Mouse (Mus musculus) embryonic fibroblast, embryonic 13.5 days (primary cell): ENCODE data around the gene Xpc. TPM values are rescaled to one million over a fixed set of nuclear protein-coding genes. Genes with fewer than 3 reads are reported as not detected.
A peak's percentile ranks its signal among the peaks of the same experiment; 100 is the strongest.

Source experiments
- H3K27ac ChIP-seq: 2 replicates; pipeline ENCODE4 v1.5.1; 2012; ENCODE audit warnings: low read length, control low read depth, inconsistent platforms; ENCODE audit not compliant: insufficient read depth
- H3K4me1 ChIP-seq: 2 replicates; pipeline ENCODE4 v1.6.1; 2011; ENCODE audit warnings: low read length; ENCODE audit not compliant: control insufficient read depth, insufficient read depth
- H3K4me3 ChIP-seq: 2 replicates; pipeline ENCODE4 v1.5.1; 2011; ENCODE audit warnings: mild to moderate bottlenecking, control low read depth, low read length; ENCODE audit not compliant: insufficient read depth
- CTCF ChIP-seq: IDR thresholded peaks from 2 replicates; pipeline ENCODE4 v1.5.1; 2011; ENCODE audit warnings: mild to moderate bottlenecking, control low read depth, low read length, moderate library complexity, borderline replicate concordance; ENCODE audit not compliant: insufficient read depth
- POLR2A ChIP-seq: IDR thresholded peaks from 2 replicates; pipeline ENCODE4 v1.6.1; 2011; ENCODE audit warnings: low read depth, mild to moderate bottlenecking, control low read depth, low read length, moderate library complexity
- polyA plus RNA-seq: library from polyadenylated mRNA; stranded (reverse); fragments of >200 nt; gene quantifications from 2 replicates; pipeline ENCODE4 v1.2.4, GENCODE M21; 2011; ENCODE audit warnings: low read depth; ENCODE audit not compliant: missing spikeins, insufficient read length

The Xpc gene
- polyA plus RNA-seq, 1 experiment = 7.7 TPM

- H3K4me3 ChIP-seq = no peak overlapping the region
- H3K4me1 ChIP-seq = no peaks in the 10 kb centered on the region
- TF ChIP-seq CTCF = no peak
- TF ChIP-seq POLR2A = no peak
- H3K27ac ChIP-seq = no peak overlapping the region
These were observed 12.6 kb upstream of the Xpc start for GRCm38 (mm10) chr6:91528265-91528664.

- Histone ChIP-seq H3K4me1 (no peaks in the 10 kb centered on the region), H3K4me3 (no peak overlapping the region), H3K27ac (no peak overlapping the region)
- no peak for TF ChIP-seq CTCF
- TF ChIP-seq POLR2A = no peak
These were observed 11.7 kb upstream of the Xpc start for GRCm38 (mm10) chr6:91527227-91527860.

DNA sequence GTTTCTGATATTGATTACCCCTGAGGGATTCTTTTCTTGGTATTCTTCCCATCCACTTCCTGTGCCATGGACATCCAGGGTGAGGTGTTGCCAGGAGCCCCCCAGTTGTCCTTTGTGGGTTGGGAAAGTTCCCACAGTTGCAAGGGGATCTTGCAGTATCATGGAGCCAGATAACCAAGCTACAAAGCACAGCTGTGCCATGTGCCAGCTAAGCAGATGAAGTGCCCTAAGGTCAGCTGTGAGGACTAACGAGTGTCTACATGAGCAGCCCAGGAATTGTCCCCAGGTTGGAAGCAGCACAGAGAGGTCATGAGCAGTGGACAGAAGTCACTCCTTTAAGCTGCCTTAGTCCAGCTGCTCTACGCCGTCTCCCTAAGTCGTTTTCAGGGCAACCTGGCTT lies 9.9 kb upstream of the Xpc start:
- no peak overlapping the region for H3K27ac ChIP-seq
- TF ChIP-seq POLR2A (no peak), CTCF (no peak)

DNA sequence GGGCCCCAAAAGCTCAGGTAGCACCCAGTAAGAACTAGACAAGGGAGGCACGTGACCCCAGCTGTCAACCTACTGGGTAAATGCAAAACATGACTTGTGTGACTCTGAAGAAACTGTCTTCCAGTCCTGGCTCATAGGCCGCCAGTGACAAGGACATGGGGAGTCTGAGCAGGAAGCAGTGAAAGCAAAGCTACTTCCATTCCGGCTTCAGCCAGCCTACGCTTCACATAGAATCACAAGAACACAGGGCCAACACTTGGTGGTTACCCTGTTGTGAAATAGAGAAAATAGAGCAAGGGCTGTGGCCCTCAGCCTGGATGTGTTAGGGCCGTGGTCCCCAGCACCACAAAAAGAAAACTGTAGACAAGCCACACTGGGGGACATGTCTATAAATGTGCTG lies 7.1 kb upstream of the Xpc start:
- no peak for TF ChIP-seq CTCF
- TF ChIP-seq POLR2A = no peak
- Histone ChIP-seq H3K4me1 (no peaks in the 10 kb centered on the region), H3K27ac (no peak overlapping the region), H3K4me3 (no peak overlapping the region)

More for the DNA sequence above, 9.9 kb upstream of the Xpc start:
- H3K4me1 ChIP-seq = no peaks in the 10 kb centered on the region
- no peak overlapping the region for H3K4me3 ChIP-seq

- no peak overlapping the region for H3K4me3 ChIP-seq
- TF ChIP-seq POLR2A (no peak), CTCF (no peak)
- H3K27ac ChIP-seq = no peak overlapping the region
These were observed 2.8 kb upstream of the Xpc start for GRCm38 (mm10) chr6:91518454-91519020.

GRCm38 (mm10) chr6:91514737-91515362 lies 838 bp downstream of the Xpc start:
- Histone ChIP-seq H3K27ac (no peak overlapping the region), H3K4me1 (peaks cover 4% of the 10 kb centered on the region; the same call in 1 of the 2 replicates), H3K4me3 (peak overlapping the region; percentile 75)
- TF ChIP-seq CTCF = no peak
- TF ChIP-seq POLR2A = no peak

More at GRCm38 (mm10) chr6:91518454-91519020, 2.8 kb upstream of the Xpc start:
- H3K4me1 ChIP-seq = peaks cover 4% of the 10 kb centered on the region; the same call in 1 of the 2 replicates

DNA sequence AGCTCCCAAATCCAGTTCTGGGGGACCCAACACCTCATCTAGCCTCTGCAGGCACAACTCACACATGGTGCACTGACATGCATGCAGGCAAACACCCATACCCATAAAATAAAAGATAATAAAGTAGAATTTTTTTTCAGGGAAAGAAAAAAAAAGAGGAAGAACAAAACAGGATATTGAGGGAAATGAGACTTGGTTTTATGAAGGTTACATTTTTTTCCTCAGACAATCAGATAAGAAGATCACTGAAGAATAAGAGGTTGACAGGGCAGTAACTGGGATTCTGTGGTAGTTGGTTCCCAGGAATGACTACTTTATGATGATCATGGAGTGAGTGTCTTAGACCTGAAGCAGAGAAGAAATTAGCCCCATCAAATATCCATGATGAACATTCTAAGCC lies 1.6 kb downstream of the Xpc start:
- TF ChIP-seq POLR2A = no peak
- no peak for TF ChIP-seq CTCF
- Histone ChIP-seq H3K27ac (no peak overlapping the region), H3K4me1 (peaks cover 4% of the 10 kb centered on the region; the same call in 1 of the 2 replicates), H3K4me3 (no peak overlapping the region)

DNA sequence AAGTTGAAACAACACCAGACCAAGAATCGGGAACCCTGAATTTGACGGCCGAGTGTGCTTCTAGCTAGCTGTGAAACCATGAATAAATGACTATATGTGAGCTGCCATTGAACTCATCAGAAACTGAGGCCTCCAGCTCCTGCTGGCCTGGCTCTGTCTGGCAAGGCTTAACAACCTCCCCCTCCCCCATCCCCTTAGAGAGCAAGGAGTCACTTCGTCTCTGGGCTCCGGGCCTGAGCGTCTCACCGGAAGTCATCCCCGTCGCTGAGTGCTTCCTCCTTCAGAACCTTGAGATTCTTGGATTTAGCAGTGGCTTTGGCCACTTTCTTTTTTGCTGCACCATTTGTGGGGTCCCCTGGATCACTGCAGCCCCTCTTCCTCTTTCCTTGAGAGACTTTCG lies 5.5 kb downstream of the Xpc start:
- H3K4me3 ChIP-seq = no peak overlapping the region
- peaks cover 2% of the 10 kb centered on the region; the same call in 1 of the 2 replicates for H3K4me1 ChIP-seq
- H3K27ac ChIP-seq = no peak overlapping the region
- TF ChIP-seq CTCF = no peak
- TF ChIP-seq POLR2A = no peak

GRCm38 (mm10) chr6:91509326-91509725 lies 6.4 kb downstream of the Xpc start:
- no peaks in the 10 kb centered on the region for H3K4me1 ChIP-seq
- H3K27ac ChIP-seq = no peak overlapping the region
- H3K4me3 ChIP-seq = no peak overlapping the region
- TF ChIP-seq CTCF (peak; percentile 93), POLR2A (no peak)

GRCm38 (mm10) chr6:91508041-91508440 lies 7.6 kb downstream of the Xpc start:
- no peaks in the 10 kb centered on the region for H3K4me1 ChIP-seq
- no peak overlapping the region for H3K4me3 ChIP-seq
- TF ChIP-seq POLR2A (no peak), CTCF (no peak)
- H3K27ac ChIP-seq = no peak overlapping the region
